Mouse (Mus musculus) erythroid progenitor cell, adult 5-6 weeks (primary cell): Measurements from ENCODE around the gene Lrrc3b. TPM values are rescaled to one million over a fixed set of nuclear protein-coding genes. Genes with fewer than 3 reads are reported as not detected.

Source experiments
- ATAC-seq: replicated peaks from 2 replicates; pipeline ENCODE4 v1.8.0; 2016; ENCODE audit warnings: moderate number of reproducible peaks, mild to moderate bottlenecking, moderate TSS enrichment, inconsistent platforms; ENCODE audit not compliant: poor library complexity, low FRiP score, severe bottlenecking
- total RNA-seq, 2 experiments: library from RNA; stranded (forward) in 1 of 2; stranded (reverse) in 1 of 2; fragments of 150-400 nt in 1 of 2; fragments of 186-747, 209-891 nt in 1 of 2; gene quantifications; 2 replicates each; pipeline versions ENCODE4 v1.2.3 to v1.2.4; 2015 to 2017; ENCODE audit warnings: low replicate concordance in 2 of 2

Gene Lrrc3b
- not detected in 2 replicates for total RNA-seq (2015; ENCODE audit: low replicate concordance)
- total RNA-seq (2017; ENCODE audit: low replicate concordance): not detected in 2 replicates

DNA sequence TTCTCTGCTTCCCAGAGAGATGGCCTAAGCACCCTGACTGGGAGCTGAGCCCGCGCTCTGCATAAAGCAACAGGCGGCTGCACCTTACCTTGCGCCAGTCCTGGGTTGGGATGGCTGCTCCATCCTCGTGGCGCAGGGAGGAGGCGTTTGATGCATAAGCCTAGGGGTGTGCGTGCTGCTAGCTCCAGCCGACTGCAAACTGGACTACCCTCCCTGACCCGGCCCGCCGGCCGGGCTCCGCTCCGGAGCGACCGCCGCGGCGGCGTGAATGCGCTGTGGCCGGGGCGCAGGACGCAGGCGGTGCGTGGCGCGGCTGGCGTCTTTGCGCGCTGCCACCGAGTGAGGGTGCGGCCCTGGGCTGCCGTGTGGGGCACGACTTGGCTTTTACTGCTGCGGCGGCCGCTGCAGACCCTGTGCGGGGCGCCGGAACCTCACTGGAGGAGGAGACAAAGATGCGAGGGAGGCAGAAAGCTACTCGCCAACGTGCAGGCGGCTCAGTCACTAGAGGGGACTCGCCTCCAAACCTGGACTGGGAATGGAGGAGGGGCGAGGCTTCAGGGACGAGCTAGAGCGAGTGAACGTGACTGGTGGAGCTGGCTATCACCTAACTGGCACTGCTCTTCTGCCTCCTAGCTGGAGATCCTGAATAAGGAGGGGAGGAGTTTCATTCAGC lies at the start of gene Lrrc3b:
TSS of gene Lrrc3b (minus strand) at position 503 of the 673 bp plus-strand sequence.
- ATAC-seq: no peak

DNA sequence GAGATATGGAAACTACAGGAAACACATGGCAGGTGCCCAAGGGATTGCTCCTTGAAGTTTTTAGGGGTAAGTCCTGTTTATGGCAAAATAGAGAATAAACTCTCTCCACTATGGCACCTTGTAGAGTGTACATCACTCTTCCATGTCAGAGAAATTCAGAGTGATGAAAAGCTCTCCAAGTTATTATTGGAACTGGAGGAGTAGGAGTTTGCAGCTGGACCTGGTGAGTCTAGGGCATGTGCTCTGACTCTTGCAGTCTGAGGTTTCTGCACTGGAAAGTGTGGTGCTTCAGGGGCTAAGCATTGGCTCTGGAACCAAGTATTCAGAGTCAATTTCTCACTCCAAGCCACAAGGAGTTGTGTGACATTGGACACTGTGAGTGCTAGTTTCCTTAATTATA lies 38.9 kb upstream of the Lrrc3b start:
- no peak for ATAC-seq

- no peak for ATAC-seq
Measured at GRCm38 (mm10) chr14:15438096-15438484, 697 bp downstream of the Lrrc3b start.

GRCm38 (mm10) chr14:15437501-15437941 lies 1.3 kb downstream of the Lrrc3b start:
- no peak for ATAC-seq

DNA sequence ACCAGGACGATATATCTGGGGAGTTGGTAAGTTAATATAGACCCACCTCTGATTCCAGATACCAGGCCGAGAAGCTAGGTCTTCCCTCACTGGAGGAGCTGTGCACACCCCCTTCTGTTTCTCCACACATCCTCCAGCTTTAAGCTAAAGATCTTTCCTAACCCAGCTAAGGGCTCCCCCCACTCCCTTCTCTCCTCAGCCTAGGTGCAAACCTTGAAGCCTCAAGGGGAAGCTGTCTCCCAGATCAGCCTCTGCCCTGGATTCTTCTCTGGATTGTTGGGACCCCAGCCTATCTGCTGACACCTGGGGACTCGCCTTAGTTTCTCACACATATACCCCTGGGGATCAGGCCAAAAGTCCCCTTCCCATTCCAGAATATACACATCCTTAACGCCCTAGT lies 1.7 kb downstream of the Lrrc3b start:
- no peak for ATAC-seq

DNA sequence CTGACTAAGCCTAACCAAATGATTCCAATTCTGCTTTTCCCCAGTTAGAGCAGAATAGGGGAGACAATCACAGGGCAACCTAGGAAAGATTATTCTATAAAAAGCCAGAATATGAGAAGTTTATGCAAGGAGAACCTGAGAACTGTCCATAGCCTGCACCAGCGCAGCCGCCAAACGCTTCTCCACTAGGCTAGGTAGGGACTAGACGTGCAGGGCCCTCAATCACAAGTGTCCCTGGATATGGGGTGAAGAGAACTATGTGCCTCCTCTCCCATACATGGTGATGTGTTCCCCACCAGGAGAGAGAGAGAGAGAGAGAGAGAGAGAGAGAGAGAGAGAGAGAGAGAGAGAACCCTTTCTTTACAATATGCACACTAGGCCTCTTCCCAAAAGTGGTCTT lies 2.2 kb downstream of the Lrrc3b start:
- ATAC-seq: no peak

DNA sequence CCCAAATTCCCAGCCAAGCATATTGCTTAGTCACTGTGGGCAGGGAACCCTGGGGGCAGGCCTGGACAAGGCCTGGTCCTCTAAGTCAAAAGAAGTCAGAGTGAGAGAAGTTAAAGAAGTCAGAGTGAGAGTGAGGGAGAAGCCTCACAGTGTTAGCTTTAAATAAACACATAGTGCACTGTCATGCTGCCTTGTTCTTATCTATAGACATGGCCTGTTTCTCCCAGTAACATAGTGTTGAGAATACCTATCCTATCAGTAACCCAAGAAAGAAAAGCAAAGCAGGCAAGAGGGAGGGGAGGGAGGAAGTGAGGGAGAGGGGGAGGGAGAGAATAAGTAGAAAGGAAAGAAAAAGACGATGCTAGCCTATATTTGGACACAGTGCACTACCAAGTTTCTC lies 6.4 kb downstream of the Lrrc3b start:
- no peak for ATAC-seq

GRCm38 (mm10) chr14:15421624-15422023 lies 17.2 kb downstream of the Lrrc3b start:
- ATAC-seq: no peak

DNA sequence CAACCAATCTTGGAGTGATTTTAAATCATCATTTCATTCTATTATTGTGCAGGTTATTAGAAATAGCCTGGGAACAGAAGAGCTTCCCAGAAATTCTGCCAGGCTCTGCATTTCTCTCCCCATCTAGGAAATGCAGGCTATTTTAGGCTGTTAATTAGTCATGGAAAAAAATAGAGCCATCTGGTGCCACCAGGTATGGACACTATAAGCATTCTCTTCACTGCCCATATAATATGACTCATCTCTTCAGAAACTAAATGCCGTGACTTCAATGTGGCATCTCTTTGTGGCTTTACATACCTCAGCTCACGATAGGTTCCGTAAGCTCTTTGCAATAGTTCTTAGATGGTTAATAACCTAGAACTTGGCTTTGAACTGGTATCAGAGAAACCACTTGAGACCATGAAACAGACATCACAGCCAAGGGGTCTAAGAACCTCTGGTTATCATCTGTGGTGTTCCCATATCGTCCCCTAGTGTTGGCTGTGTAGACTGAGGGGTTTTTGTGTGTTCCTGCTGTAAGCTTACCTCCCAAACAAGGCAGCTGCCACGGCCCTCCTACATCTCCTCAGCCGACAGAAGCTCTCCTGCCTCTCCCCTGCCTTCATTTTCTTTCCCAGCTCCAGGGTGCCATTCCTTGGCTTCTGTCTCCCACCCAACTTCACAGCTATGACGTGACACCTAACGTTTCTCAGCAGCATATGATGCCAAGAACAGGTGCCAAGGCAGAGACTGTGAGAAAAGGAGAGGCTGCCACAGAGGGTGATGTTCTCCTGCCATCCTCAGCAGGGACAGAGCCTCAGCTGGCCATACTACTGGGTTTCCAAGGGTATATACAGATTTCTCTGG lies 27.9 kb downstream of the Lrrc3b start:
- ATAC-seq: no peak

GRCm38 (mm10) chr14:15385536-15385935 lies 53.3 kb downstream of the Lrrc3b start:
- no peak for ATAC-seq

GRCm38 (mm10) chr14:15384972-15385371 lies 53.8 kb downstream of the Lrrc3b start:
- no peak for ATAC-seq

- ATAC-seq: no peak
Measured at GRCm38 (mm10) chr14:15384532-15384931, 54.3 kb downstream of the Lrrc3b start.

DNA sequence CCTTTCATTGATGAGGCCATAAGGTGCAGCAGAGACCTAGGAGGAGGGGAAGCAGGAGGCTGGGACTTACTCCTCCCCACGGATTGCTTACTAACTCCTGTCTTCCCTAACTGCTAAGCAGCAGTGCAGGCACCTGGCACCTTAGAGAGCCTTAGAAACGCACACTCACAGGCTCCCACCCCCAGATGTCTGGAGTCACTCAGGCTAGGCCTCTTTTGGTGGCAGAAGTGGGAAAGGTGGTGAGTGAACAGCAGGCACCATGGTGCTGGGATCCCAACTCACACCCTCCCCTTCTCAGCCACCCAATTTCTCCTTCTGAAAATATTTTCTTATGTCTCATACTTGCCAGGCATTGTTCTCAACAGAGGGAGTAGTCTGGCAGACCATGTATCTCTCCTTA lies 55.7 kb downstream of the Lrrc3b start:
- no peak for ATAC-seq

DNA sequence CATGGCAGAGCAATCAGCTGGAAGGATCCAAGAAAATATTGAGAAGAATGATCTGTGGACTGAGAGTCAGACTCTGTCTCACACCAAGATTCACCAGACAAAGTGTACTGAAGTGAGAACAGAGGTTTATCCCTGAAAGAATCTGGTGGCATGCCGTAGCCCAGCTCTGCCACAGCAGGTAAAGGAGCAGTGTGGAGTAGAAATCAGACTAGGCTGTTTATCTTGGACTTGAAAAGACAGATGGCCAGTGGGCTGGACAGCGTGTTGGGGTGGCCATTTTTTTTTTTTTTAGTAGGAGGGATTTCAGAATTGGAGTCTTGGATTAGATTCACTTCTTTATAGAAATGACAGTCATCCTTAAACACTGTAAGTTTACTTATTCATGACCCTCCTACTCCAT lies 61.4 kb downstream of the Lrrc3b start:
- no peak for ATAC-seq

- ATAC-seq: no peak
Measured at GRCm38 (mm10) chr14:15376786-15377185, 62.0 kb downstream of the Lrrc3b start.

DNA sequence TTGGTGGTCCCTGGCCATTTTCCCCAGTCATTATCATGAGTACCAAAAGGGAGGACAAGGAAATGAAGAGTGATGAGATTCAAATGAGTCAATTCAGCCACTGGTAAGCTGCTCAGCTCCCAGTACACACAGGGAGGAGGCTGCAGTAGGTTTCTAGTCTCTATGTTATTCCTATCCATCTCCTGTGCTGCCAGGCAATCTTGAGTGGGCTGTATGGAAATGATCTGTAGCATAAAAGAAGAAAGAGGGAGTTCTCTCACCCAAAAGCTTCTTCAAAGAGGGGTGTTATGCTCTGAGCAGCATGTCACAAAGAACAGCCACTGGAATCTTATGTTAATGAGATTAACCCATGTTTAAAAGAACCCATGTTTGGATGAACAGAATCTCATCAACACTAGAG lies 64.5 kb downstream of the Lrrc3b start:
- ATAC-seq: no peak

DNA sequence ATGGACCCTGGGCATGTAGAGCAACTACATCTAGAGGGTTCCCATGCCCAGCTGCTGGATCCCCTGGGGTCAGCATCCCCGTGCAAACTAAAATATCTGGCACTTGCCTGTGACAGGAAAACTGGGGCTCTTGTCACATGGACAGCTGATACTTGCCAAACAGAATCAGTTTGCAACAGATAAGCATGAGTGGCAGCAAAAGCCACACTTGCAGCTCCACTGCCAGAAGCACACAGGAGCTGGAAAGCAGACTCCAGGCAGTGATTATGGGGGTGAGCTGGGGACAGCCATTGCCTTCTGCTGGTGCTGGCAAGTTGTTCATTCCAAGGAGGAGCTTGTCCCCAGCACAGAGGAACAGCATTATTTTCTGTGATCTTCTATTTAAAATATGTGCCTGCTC lies 65.8 kb downstream of the Lrrc3b start:
- ATAC-seq: no peak

DNA sequence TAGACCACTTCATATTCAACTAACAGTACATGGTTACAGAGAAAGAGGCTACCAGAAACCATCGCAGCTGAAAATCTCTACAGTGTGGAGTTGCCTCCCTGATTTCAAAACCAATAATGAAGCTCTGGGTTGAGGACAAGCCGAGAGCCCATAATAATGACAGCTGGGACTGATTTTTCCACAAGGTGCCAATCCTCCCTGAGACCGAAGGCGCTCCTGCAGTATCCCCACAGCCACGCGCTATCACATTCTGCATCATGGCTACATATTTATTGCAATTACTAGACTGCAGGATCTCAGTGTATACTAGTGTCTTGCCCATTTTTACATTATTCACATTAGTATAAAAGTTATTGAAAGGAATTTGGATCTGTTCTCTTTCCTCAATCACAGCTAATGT lies 73.7 kb downstream of the Lrrc3b start:
- ATAC-seq: no peak

- ATAC-seq: no peak
Measured at GRCm38 (mm10) chr14:15359893-15360292, 78.9 kb downstream of the Lrrc3b start.

GRCm38 (mm10) chr14:15359134-15359533 lies 79.7 kb downstream of the Lrrc3b start:
- ATAC-seq: no peak

DNA sequence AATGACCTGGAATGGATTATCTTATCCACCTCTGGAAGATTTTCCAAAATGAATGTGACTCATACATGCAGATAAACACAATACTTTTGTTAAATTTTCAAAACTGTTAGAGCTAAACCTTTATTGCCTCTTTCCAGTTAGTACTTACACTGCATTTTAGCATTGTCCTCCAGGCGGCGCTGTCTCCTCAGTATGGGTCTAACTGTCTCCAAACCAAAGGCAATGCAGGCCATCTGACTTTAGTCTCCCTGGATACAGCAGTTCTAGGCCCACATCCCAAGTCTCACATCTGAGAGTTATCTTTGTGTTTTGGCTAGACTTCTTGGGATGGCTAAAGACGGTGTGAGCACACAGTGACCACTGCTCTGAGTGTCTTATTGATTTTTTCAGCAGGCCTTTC lies 83.3 kb downstream of the Lrrc3b start:
- no peak for ATAC-seq
